Mouse (Mus musculus) lung, embryonic 14.5 days (tissue): ENCODE results near the gene Irgq. TPM values are rescaled to one million over a fixed set of nuclear protein-coding genes. Genes with fewer than 3 reads are reported as not detected.
"Not testable (repeated sequence)": the region's sequence is repeated elsewhere in the genome, so short reads cannot be mapped to it uniquely, and the experiment has no call there.

Experiments
- ATAC-seq: fragments of 200-750 bp; cut with Nextera tagmentation; 2 replicates; pipeline ENCODE4 v1.8.0; 2017; ENCODE audit warnings: mild to moderate bottlenecking, moderate TSS enrichment, moderate library complexity; ENCODE audit not compliant: insufficient read depth
- DNase-seq: peaks from one replicate; pipeline ENCODE4 v3.0.0-alpha.2; 2015
- H3K27ac ChIP-seq: fragments of 300-500 bp; sonication (generic); 2 replicates; pipeline ENCODE4 v1.5.1; 2014; ENCODE audit warnings: low read depth, mild to moderate bottlenecking, moderate library complexity
- H3K27me3 ChIP-seq: fragments of 300-500 bp; sonication (generic); 2 replicates; pipeline ENCODE4 v1.6.1; 2014; ENCODE audit warnings: low read length, control low read depth; ENCODE audit not compliant: insufficient read depth
- H3K36me3 ChIP-seq: fragments of 300-500 bp; sonication (generic); 2 replicates; pipeline ENCODE4 v1.6.1; 2014; ENCODE audit warnings: control low read depth; ENCODE audit not compliant: insufficient read depth
- H3K4me1 ChIP-seq: fragments of 300-500 bp; sonication (generic); 2 replicates; pipeline ENCODE4 v1.6.1; 2014; ENCODE audit warnings: antibody characterized with exemption, control low read depth; ENCODE audit not compliant: insufficient read depth
- H3K4me2 ChIP-seq: fragments of 300-500 bp; sonication (generic); 2 replicates; pipeline ENCODE4 v1.6.1; 2014; ENCODE audit warnings: mild to moderate bottlenecking
- H3K4me3 ChIP-seq: fragments of 300-500 bp; sonication (generic); 2 replicates; pipeline ENCODE4 v1.5.1; 2014; ENCODE audit warnings: low read depth, low read length
- H3K9ac ChIP-seq: fragments of 300-500 bp; sonication (generic); 2 replicates; pipeline ENCODE4 v1.6.1; 2014
- H3K9me3 ChIP-seq: fragments of 300-500 bp; sonication (generic); 2 replicates; pipeline ENCODE4 v1.6.1; 2016; ENCODE audit warnings: low read depth, low read length, control low read depth
- CTCF ChIP-seq: IDR thresholded peaks from 2 replicates; pipeline ENCODE4 v1.5.1; 2016; ENCODE audit warnings: antibody characterized with exemption, low read depth
- WGBS: fragments of 180-500 bp; shearing (Covaris S2); extraction: QIAGEN DNeasy Blood & Tissue Kit; methylation state at CpG from one replicate; pipeline ENCODE4 v1.1.7; 2014; 5-methylcytosine and 5-hydroxymethylcytosine counted together
- polyA plus RNA-seq: library from polyadenylated mRNA; unstranded; fragments of >200 nt; fragmentation: Nextera tagmentation; extraction: Ambion mirVana; gene quantifications from 2 replicates; pipeline ENCODE4 v1.2.1, GENCODE M21; 2014

Irgq gene
- polyA plus RNA-seq: 8.0 and 9.3 TPM in 2 replicates

DNA sequence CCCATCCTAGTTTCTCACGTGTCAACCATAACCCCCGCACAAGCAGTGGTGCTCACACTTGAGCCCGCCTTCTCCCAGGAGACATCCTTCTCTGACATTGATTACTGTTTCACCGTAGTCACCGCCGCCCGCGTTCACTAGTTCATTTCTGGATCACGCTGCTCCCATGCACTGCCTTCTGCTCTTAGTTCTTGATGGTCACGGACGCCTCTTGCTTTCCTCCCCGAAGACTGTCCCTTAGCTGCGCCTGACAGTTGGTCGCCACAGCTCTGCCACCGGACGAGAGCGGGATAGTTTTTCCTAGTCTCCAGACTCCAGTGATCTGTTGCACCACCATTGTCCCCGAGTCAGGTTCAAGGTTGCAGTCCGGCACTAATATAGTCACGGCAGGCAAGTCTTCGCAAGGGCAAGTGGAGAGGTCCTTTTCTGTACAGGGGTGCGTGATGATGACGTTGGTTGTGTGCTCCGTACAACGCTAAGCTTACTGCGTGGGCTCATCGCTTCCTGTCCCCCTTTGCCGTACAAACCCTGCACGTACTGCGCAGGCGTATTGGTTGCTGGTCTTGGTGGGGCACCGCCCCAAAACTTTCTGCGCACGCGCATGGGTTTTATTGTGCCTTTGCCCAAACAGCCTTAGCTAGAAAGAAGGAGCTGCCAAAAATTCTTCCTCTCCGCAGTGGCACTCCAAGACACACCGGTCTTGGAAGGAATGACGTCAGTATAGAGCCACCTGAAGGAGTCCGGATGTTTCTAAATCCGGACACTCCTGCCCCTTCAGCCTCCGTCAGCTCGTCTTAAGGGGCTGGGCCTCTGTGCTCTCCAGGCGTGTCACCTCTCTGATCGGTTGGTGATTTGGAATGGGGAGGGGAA, at the start of gene Irgq:
TSS of gene Irgq (plus strand) at position 628 of the 870 bp plus-strand sequence.
- H3K36me3 ChIP-seq: peaks cover 22% of the 10 kb centered on the region
- no peaks in the 10 kb centered on the region for H3K9me3 ChIP-seq
- peak within 1 kb of the TSS; percentile 83 for H3K9ac ChIP-seq
- under 1% methylated on average over 44 of the region's 44 CpGs for WGBS
- peak within 1 kb of the TSS; percentile 77 for H3K4me2 ChIP-seq
- H3K27ac ChIP-seq: peak within 1 kb of the TSS; percentile 86
- peak within 1 kb of the TSS; percentile 61 for H3K4me3 ChIP-seq
- peak; percentile 95 for ATAC-seq
- DNase-seq: peak; percentile 100
- no peaks in the 10 kb centered on the region for H3K27me3 ChIP-seq
- no peak for TF ChIP-seq CTCF
- 0 out of 2 replicates have a peak, but pooled peaks cover 2% of the 10 kb centered on the region for H3K4me1 ChIP-seq

DNA sequence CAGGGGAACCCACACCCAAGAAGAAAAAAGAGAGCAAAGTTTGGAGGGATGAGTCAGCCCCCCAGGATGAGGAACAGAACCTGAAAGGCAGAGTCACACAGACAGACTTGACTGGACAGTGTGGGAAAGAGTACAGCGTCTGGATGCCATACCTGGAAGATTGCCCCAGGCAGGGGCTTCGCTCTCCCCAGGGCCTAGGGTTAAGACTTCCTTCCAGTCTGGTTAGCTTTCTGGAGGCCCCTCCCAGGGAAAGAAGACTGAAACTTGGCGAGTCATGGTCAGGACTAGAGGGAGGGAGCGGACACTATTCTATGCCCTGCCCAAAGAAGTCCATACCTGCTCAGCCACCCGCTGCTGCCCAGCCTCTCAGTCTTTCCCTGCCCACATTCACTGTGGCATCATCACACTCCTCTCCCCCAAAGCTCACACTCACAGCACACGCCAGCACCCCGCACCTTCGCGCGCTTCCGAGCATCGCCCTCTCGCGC, 49.5 kb upstream of the Irgq start:
- Histone ChIP-seq H3K9me3 (no peaks in the 10 kb centered on the region), H3K36me3 (no peaks in the 10 kb centered on the region), H3K4me1 (no peaks in the 10 kb centered on the region; the same call in 1 of the 2 replicates), H3K27ac (no peak overlapping the region), H3K4me2 (peak overlapping the region; percentile 98), H3K27me3 (peaks cover 29% of the 10 kb centered on the region), H3K4me3 (peak overlapping the region; percentile 60), H3K9ac (no peak overlapping the region; the same call in 1 of the 2 replicates)
- ATAC-seq (peak; percentile 23), DNase-seq (no peak)
- 12% methylated on average over 14 of the region's 14 CpGs for WGBS
- TF ChIP-seq CTCF: no peak

DNA sequence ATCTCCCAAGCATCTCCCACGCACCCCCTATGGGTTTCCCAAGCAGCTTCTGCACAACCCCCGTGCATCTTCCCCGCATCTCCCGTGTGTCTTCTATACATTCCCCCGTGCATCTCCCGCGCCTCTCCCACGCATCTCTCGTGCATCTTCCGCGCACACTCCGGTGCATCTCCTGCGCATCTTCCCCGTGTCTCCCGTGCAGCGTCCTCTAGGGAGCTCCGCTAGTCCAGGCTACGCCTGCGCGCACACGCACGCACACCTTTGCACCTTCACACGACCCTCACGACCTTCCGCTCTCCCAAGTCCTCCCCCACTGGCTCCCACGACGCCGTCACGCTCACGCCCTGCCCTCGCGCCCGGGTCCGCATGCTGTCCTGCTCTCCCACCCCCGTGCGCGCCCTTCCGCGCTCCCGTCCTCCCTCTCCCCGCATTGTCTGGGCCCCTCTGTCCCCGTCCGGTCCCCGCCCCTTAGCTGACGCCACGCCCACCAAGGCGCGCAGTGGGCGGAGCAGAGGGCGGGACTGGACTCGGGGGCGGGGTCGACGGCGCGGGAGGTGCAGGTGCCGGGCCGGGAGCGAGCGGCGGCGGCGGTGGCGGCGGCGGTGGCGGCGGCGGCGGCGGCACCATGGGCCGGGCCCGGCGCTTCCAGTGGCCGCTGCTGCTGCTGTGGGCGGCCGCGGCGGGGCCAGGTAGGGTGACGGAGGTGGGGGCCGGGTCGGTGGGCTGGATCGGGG, 48.8 kb upstream of the Irgq start, which contains the start of gene Cadm4:
TSS of gene Cadm4 (plus strand) at position 550 of the 734 bp plus-strand sequence.
- Histone ChIP-seq H3K27me3 (peaks cover 29% of the 10 kb centered on the region), H3K4me1 (no peaks in the 10 kb centered on the region; the same call in 1 of the 2 replicates), H3K4me3 (peak within 1 kb of the TSS; percentile 60), H3K9ac (peak within 1 kb of the TSS; percentile 52), H3K27ac (no peak within 1 kb of the TSS), H3K9me3 (no peaks in the 10 kb centered on the region), H3K4me2 (peak within 1 kb of the TSS; percentile 98), H3K36me3 (no peaks in the 10 kb centered on the region)
- TF ChIP-seq CTCF: no peak
- under 1% methylated on average over 71 of the region's 83 CpGs for WGBS
- ATAC-seq (peak; percentile 79), DNase-seq (peak; percentile 88)

DNA sequence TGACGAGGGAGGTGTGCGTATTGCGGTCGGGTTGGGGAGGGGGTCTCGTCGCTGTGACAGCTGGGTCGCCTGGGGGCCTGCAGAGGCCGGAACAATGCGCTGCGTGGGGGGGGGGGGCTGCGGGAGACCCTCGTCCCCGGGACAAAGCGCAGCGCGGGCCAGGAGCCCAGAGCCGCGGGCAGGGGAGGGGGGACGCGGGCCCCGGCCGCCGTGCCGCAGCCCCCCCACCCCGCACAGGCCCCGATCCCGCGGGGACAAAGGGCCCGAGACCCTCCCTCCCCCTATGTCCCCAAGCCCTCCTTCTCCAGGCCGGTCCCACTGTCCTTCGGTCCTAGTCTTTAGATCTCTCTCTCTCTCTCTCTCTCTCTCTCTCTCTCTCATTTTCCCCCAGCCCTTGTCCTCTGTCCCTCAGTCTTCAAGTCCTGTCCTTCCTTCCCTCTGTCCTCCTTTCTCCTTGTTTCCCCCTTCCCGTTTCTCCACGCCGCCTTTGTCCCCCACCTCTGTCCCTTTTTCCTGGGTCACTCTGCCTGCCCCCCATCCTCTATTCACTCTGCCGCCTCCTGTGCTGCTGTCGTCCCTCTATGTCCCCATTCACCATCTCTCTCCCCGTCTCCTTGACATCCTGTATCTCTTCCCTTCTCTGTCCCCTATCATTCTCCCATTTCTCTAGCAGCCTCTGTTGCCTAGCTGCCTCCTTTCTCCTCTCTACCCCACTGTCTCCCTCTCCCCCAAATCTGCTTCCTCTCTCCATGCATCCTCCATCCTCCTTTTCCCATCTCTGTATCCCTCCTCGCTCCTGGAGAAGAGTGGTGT, 48.1 kb upstream of the Irgq start:
- Histone ChIP-seq H3K4me1 (no peaks in the 10 kb centered on the region; the same call in 1 of the 2 replicates), H3K9ac (peak overlapping the region; percentile 52), H3K27ac (no peak overlapping the region), H3K4me2 (peak overlapping the region; percentile 98), H3K27me3 (peaks cover 29% of the 10 kb centered on the region), H3K4me3 (peak overlapping the region; percentile 60), H3K36me3 (no peaks in the 10 kb centered on the region), H3K9me3 (no peaks in the 10 kb centered on the region)
- TF ChIP-seq CTCF: no peak
- ATAC-seq (peak; percentile 20; the same call in 1 of the 2 replicates), DNase-seq (no peak)
- WGBS: 1% methylated on average over 35 of the region's 38 CpGs

DNA sequence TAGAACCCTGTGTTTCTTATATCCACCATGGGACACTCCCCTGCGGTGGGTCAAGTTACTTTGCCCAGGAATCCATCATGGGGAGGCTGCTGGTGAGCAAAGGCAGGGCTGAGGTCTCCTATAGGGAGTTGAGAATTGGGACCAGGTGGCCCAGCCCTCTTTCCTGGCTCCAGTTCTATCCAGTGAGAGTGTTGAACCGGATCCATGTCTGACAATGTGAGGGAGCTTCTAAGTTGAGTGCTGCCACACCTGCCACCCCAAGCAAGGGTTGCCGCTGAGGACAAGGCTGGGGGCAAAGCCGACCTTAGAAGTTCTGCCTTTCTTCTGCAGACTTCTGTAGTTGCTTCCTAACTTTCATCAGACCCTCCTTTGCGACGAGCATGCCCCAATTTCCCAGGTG, 47.2 kb upstream of the Irgq start:
- WGBS: 38% methylated on average over 6 of the region's 6 CpGs
- H3K9me3 ChIP-seq, H3K4me3 ChIP-seq, H3K36me3 ChIP-seq, DNase-seq, H3K9ac ChIP-seq, ATAC-seq, H3K27ac ChIP-seq, H3K4me1 ChIP-seq, H3K4me2 ChIP-seq: not testable (repeated sequence)
- H3K27me3 ChIP-seq: peaks cover 29% of the 10 kb centered on the region

DNA sequence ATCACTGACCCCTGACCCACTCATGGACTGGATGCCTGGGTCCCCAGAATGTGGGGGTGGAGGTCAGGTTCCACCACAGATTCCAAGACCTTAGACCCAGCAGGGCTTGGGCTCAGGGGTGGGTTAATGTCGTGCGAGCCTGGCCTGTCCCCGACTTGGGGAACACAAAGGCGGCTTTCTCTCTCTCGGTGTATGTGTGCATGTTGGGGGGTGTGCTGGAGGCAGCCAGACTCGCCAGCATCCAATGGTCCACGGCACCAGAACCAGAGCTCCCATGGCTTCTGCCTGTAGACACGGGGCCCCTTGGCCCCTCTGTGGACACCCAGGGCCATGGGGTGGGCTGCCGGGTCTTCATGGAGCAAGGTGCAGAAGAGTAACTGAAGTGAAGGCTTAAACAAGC, 45.0 kb upstream of the Irgq start:
- TF ChIP-seq CTCF: no peak
- no peak overlapping the region for H3K27ac ChIP-seq
- H3K9me3 ChIP-seq: no peaks in the 10 kb centered on the region
- no peak overlapping the region for H3K4me3 ChIP-seq
- H3K4me2 ChIP-seq: no peak overlapping the region
- no peak for DNase-seq
- no peak overlapping the region for H3K9ac ChIP-seq
- WGBS: 74% methylated on average over 9 of the region's 9 CpGs
- ATAC-seq: no peak
- H3K36me3 ChIP-seq: no peaks in the 10 kb centered on the region
- no peaks in the 10 kb centered on the region; the same call in 1 of the 2 replicates for H3K4me1 ChIP-seq
- peaks cover 29% of the 10 kb centered on the region for H3K27me3 ChIP-seq
